Mouse (Mus musculus) thymus, postnatal 4 days (tissue): ENCODE data around the gene Atp6v1d.

Source experiments
- DNase-seq: peaks from one replicate; pipeline ENCODE4 v3.0.0; 2021

The Atp6v1d gene

GRCm38 (mm10) chr12:78790791-78791190 lies 70.6 kb downstream of the Atp6v1d start:
- no peak for DNase-seq
